Mouse (Mus musculus) stomach, embryonic 14.5 days (tissue): Measurements from ENCODE around the gene Tmc3. TPM values are rescaled to one million over a fixed set of nuclear protein-coding genes. Genes with fewer than 3 reads are reported as not detected.

Source experiments
- ATAC-seq: fragments of 200-750 bp; cut with Nextera tagmentation; 2 replicates; pipeline ENCODE4 v1.8.0; 2017; ENCODE audit warnings: low read depth, moderate TSS enrichment; ENCODE audit not compliant: insufficient number of reproducible peaks, insufficient read depth, low FRiP score
- H3K27ac ChIP-seq: fragments of 300-500 bp; sonication (generic); 2 replicates; pipeline ENCODE4 v1.5.1; 2014; ENCODE audit warnings: mild to moderate bottlenecking, low read length, moderate library complexity, mixed read lengths
- H3K27me3 ChIP-seq: fragments of 300-500 bp; sonication (generic); 2 replicates; pipeline ENCODE4 v1.6.1; 2014; ENCODE audit warnings: low read length, control low read depth, mixed read lengths; ENCODE audit not compliant: control insufficient read depth, insufficient read depth
- H3K36me3 ChIP-seq: fragments of 300-500 bp; sonication (generic); 2 replicates; pipeline ENCODE4 v1.6.1; 2014; ENCODE audit warnings: mild to moderate bottlenecking, control low read depth, low read length, moderate library complexity, mixed read lengths; ENCODE audit not compliant: control insufficient read depth, insufficient read depth
- H3K4me1 ChIP-seq: fragments of 300-500 bp; sonication (generic); 2 replicates; pipeline ENCODE4 v1.6.1; 2014; ENCODE audit warnings: low read length, control low read depth, mixed read lengths; ENCODE audit not compliant: control insufficient read depth, insufficient read depth
- H3K4me2 ChIP-seq: fragments of 300-500 bp; sonication (generic); replicated peaks from 2 replicates; pipeline ENCODE4 v1.6.1; 2014; ENCODE audit warnings: low read depth, low read length, control low read depth
- H3K4me3 ChIP-seq: fragments of 300-500 bp; sonication (generic); 2 replicates; pipeline ENCODE4 v1.5.1; 2014; ENCODE audit warnings: low read depth, low read length, control low read depth
- H3K9ac ChIP-seq: fragments of 300-500 bp; sonication (generic); replicated peaks from 2 replicates; pipeline ENCODE4 v1.6.1; 2014; ENCODE audit warnings: low read depth, mild to moderate bottlenecking, control low read depth, low read length, moderate library complexity, mixed read lengths
- H3K9me3 ChIP-seq: fragments of 300-500 bp; sonication (generic); 2 replicates; pipeline ENCODE4 v1.6.1; 2016; ENCODE audit warnings: low read depth, low read length, control low read depth; ENCODE audit not compliant: control insufficient read depth
- WGBS: fragments of 180-500 bp; shearing (Covaris S2); extraction: QIAGEN DNeasy Blood & Tissue Kit; methylation state at CpG from one replicate; pipeline ENCODE4 v1.1.7; 2014; 5-methylcytosine and 5-hydroxymethylcytosine counted together
- polyA plus RNA-seq: library from polyadenylated mRNA; unstranded; fragments of >200 nt; fragmentation: Nextera tagmentation; extraction: Ambion mirVana; gene quantifications from 2 replicates; pipeline ENCODE4 v1.2.1, GENCODE M21; 2014

The Tmc3 gene
- polyA plus RNA-seq, 1 experiment from 2014 or later: 0.56 TPM

GRCm38 (mm10) chr7:83559495-83559894, 25.2 kb upstream of the Tmc3 start:
- Histone ChIP-seq H3K36me3 (no peaks in the 10 kb centered on the region), H3K27ac (no peak overlapping the region), H3K27me3 (no peaks in the 10 kb centered on the region), H3K9me3 (no peaks in the 10 kb centered on the region), H3K9ac (no peak overlapping the region), H3K4me2 (no peak overlapping the region), H3K4me3 (no peak overlapping the region), H3K4me1 (no peaks in the 10 kb centered on the region)
- no peak for ATAC-seq
- WGBS: 62% methylated on average over 3 of the region's 3 CpGs

GRCm38 (mm10) chr7:83561849-83562248, 22.9 kb upstream of the Tmc3 start:
- Histone ChIP-seq H3K4me2 (no peak overlapping the region), H3K9ac (no peak overlapping the region), H3K9me3 (no peaks in the 10 kb centered on the region), H3K4me1 (no peaks in the 10 kb centered on the region), H3K27ac (no peak overlapping the region), H3K36me3 (no peaks in the 10 kb centered on the region), H3K4me3 (no peak overlapping the region), H3K27me3 (no peaks in the 10 kb centered on the region)
- WGBS: 57% methylated on average over 3 of the region's 3 CpGs
- ATAC-seq: no peak

- no peak for ATAC-seq
- no peak overlapping the region for H3K27ac ChIP-seq
- no peaks in the 10 kb centered on the region for H3K36me3 ChIP-seq
- H3K4me2 ChIP-seq: no peak overlapping the region
- H3K9ac ChIP-seq: no peak overlapping the region
- H3K27me3 ChIP-seq: no peaks in the 10 kb centered on the region
- no peaks in the 10 kb centered on the region for H3K4me1 ChIP-seq
- 56% methylated on average over 12 of the region's 12 CpGs for WGBS
- H3K4me3 ChIP-seq: no peak overlapping the region
- no peaks in the 10 kb centered on the region for H3K9me3 ChIP-seq
These were observed 20.0 kb upstream of the Tmc3 start for GRCm38 (mm10) chr7:83564635-83565291.

- no peaks in the 10 kb centered on the region for H3K36me3 ChIP-seq
- no peak overlapping the region for H3K9ac ChIP-seq
- H3K27me3 ChIP-seq: no peaks in the 10 kb centered on the region
- H3K4me1 ChIP-seq: peaks cover 3% of the 10 kb centered on the region; the same call in 1 of the 2 replicates
- H3K4me2 ChIP-seq: no peak overlapping the region
- ATAC-seq: no peak
- H3K9me3 ChIP-seq: no peaks in the 10 kb centered on the region
- WGBS: 33% methylated on average over 7 of the region's 7 CpGs
- no peak overlapping the region for H3K27ac ChIP-seq
- H3K4me3 ChIP-seq: no peak overlapping the region
These were observed 18.8 kb upstream of the Tmc3 start for GRCm38 (mm10) chr7:83565976-83566375.

- Histone ChIP-seq H3K4me3 (no peak overlapping the region), H3K4me2 (no peak overlapping the region), H3K27ac (no peak overlapping the region), H3K4me1 (peaks cover 12% of the 10 kb centered on the region; the same call in 1 of the 2 replicates), H3K36me3 (no peaks in the 10 kb centered on the region), H3K27me3 (no peaks in the 10 kb centered on the region), H3K9ac (no peak overlapping the region), H3K9me3 (no peaks in the 10 kb centered on the region)
- WGBS: 46% methylated on average over 16 of the region's 16 CpGs
- ATAC-seq: peak; percentile 47; the same call in 1 of the 2 replicates
These were observed 16.8 kb upstream of the Tmc3 start for GRCm38 (mm10) chr7:83567841-83568500.

- peaks cover 12% of the 10 kb centered on the region; the same call in 1 of the 2 replicates for H3K4me1 ChIP-seq
- H3K27me3 ChIP-seq: no peaks in the 10 kb centered on the region
- no peak overlapping the region for H3K27ac ChIP-seq
- WGBS: 89% methylated on average over 2 of the region's 2 CpGs
- no peaks in the 10 kb centered on the region for H3K9me3 ChIP-seq
- H3K4me3 ChIP-seq: no peak overlapping the region
- H3K9ac ChIP-seq: no peak overlapping the region
- ATAC-seq: no peak
- H3K36me3 ChIP-seq: no peaks in the 10 kb centered on the region
- H3K4me2 ChIP-seq: no peak overlapping the region
These were observed 15.9 kb upstream of the Tmc3 start for GRCm38 (mm10) chr7:83568815-83569214.

GRCm38 (mm10) chr7:83569436-83569835, 15.3 kb upstream of the Tmc3 start:
- Histone ChIP-seq H3K36me3 (no peaks in the 10 kb centered on the region), H3K27me3 (no peaks in the 10 kb centered on the region), H3K4me3 (no peak overlapping the region), H3K9me3 (no peaks in the 10 kb centered on the region), H3K4me1 (peaks cover 12% of the 10 kb centered on the region; the same call in 1 of the 2 replicates), H3K27ac (no peak overlapping the region), H3K9ac (no peak overlapping the region), H3K4me2 (no peak overlapping the region)
- no peak for ATAC-seq
- 88% methylated on average over 2 of the region's 2 CpGs for WGBS

- Histone ChIP-seq H3K4me2 (no peak overlapping the region), H3K36me3 (no peaks in the 10 kb centered on the region), H3K9ac (no peak overlapping the region), H3K4me3 (no peak overlapping the region), H3K27me3 (no peaks in the 10 kb centered on the region), H3K9me3 (no peaks in the 10 kb centered on the region), H3K4me1 (peaks cover 12% of the 10 kb centered on the region; the same call in 1 of the 2 replicates), H3K27ac (no peak overlapping the region)
- WGBS: 41% methylated on average over 4 of the region's 4 CpGs
- ATAC-seq: 0 out of 2 replicates have a peak, but pooled peaks have one; percentile 42
These were observed 13.7 kb upstream of the Tmc3 start for GRCm38 (mm10) chr7:83571077-83571476.
